Mouse (Mus musculus) naive thymus-derived CD4-positive, alpha-beta T cell, adult 2 months (primary cell): ENCODE data around the gene Mipep.

Source experiments
- DNase-seq: peaks from one replicate; pipeline ENCODE4 v3.0.0-alpha.2; 2011; ENCODE audit warnings: low read depth

Mipep gene

DNA sequence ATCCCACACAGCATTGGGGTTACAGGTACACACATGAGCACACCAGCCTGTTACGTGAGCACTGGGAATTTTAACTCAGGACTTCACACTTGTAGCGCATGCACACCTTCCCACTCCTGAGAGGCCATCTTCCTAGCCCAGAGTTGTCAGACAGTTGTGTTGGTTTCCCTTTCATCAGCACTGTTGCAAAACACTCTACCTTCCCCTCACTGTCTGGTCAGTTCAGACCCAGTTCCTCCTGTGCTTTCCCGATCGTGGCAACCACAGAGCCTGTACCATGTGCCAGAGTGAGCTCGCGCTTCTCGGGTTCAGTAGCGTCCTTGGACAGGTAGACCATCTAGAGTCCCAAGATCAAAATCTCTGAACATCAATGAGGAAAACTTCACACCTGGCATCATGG is 27.1 kb upstream of the Mipep start:
- DNase-seq, result no peak

DNA sequence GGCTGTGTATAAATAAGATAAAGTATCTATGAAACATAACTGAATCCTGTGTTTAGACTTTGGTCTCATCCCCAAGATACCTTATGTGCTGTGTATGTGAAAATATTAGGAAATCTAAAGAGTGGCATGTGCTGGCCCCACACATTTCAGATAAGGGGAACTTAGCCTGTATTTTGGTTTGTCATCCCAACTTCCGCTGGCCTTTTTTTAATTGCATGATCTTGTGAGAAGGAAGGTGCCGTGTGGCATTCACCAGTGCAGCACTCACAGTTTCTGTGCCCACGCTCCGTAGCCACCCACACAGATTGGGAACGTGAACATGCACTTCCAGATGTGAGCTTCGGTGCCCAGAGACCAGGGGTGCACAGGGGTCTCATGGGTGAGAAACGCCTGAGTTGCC is 26.7 kb upstream of the Mipep start:
- no peak for DNase-seq

DNA sequence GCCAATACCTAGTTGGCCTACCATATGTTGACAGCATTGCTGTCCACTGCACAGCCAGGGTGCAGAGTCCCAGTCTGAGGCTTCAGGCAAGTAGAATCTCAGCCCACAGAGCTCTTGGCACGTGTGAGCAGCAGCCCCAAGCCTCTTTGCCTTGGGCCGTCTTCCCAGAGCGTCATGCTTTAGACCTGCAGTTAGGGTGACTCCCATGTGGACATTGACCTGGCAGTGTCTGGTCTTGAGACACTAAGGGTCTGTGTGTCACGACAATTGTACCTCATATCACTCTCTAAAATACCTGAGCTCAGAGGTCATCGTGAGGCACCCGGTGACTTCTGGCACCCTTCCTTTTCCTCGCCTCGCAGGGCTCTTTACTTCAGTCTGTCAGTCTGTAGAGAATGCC is 25.3 kb upstream of the Mipep start:
- no peak for DNase-seq

- DNase-seq, result no peak
These were observed 22.6 kb upstream of the Mipep start for GRCm38 (mm10) chr14:60761801-60762200.

DNA sequence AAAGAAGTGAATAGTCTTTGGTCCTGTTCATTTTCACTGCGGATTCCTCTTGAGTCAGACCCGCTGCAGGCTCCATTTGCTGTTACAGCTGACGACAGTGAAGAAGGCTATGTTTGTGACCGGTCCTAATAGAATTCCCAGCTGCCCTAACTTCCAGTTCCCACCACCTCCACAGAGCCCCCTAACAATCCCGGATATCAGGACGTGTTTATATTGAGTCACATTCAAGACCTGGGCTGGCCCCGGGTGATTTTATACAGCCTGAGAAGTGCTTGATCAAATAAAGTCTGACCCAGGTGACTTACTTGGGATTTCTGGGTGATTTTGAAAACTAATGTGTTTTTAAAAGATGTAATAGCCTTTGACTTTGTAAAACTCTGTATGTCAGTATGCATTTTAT is 21.6 kb upstream of the Mipep start:
- no peak for DNase-seq

DNA sequence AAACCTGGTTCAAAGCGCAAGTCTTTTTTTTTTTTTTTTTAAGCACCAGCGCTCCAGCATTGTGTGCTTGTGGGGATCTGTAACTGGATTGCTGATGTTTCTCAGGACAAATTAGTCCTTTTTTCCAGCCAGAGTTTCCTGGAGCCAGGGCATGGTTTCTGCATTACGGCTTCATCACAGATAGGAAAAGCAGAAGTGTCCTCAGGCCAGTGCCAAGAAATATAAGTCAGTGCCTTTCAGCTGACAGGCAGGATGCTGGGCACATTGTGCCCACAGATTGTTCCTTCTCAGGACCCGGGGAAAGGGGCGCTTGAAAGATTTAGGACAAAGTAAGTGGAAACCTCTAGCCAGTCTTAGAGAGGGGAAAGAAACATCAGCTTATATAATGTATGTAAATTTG is 20.6 kb upstream of the Mipep start:
- no peak for DNase-seq

DNA sequence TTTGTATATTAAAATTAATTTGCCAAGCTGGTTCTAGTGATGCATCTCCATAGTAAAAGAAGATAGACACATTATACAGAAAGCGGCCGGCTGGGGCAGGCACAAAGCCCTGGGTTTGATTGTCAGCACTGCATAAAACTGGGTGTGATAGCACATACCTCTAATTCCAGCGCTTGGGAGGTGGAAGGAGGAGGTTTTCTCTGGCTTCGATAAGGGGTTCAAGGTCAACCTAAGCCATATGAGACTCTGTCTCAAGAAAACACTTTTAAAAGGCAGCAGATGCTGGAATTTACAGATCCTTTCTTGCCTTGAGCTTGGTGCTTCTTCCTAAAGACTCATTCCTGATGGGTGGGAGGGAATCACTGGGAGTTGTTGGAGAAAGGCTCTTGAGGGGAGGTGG is 19.8 kb upstream of the Mipep start:
- no peak for DNase-seq

DNA sequence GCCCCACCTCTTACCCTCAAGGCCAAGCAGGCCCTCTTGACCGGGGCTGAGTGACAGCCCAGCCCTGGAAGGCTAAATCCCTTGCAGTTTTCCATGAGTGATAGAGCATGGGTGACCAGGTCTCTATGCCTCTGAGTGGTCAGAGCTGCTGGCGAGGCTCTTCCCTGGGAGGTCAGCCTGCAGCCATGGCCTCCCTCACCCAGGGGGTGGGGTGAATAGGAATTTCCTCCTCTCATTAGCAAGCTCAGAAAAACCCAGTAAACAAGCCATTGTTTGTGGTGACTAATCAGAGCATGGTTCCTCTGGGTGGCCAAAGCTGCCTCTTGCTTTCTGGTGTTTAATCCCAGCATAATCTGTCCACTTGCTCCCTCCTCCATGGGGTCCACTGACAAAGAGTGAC is 19.3 kb upstream of the Mipep start:
- DNase-seq, result no peak

GRCm38 (mm10) chr14:60767884-60768283 is 16.5 kb upstream of the Mipep start, which contains the start of gene C1qtnf9:
C1qtnf9 (plus strand) TSS chr14:60768134.
- DNase-seq, result no peak

GRCm38 (mm10) chr14:60769340-60769739 is 15.0 kb upstream of the Mipep start:
- no peak for DNase-seq

DNA sequence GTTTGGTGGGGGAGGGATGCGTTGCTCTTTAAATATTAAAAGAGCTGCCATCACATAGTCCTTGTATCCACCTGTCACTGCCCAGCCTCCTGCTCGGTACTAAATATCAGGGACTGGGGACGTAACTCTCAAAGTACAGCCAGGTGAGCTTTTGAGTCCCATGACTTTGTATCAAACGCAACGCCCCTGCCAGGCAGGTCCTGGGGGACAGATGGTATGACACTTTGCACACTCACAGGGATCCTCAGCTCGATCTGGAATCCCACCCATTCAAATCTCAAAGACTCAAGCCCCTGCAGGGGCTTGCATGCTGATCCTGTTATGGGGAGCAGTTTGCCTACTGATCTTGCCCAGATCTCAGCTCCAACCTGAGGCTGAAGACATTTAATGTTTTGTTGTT is 13.8 kb upstream of the Mipep start:
- no peak for DNase-seq

DNA sequence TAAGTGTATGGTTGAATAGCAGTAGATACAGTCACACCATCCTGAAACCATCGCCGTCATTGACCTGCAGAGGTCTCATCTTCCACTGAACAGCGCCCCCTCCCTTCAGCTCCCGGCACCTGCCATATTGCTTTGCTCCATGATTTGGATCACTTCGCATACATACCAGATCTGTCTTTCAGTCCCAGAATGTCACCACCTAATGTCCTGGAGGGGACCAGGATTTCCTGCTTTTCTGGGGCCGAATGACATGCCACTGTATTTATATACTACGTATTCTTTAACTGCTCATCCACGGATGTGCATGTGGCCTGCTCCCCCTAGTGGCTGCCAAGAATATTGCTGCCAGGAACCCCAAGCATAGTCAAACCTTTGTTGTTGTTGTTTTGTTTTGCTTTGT is 13.3 kb upstream of the Mipep start:
- peak; percentile 89 for DNase-seq

DNA sequence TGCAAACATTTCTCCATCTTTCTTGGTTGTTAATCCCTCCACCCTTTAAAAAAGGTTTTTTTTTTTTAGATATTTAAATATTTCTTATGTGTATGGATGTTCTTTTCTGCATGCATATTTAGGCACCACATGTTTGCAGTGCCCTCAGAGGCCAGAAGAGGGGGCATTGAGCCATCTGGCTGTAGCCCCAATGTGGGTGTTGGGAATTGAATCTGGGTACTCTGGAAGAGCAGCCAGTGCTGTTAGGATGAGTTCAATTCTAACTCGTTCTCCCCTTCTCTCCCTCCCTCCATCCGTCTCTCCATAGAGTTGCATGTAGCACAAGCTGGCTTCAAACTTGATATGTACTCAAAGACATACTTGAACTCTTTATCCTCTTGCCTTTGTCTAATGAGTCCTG is 10.9 kb upstream of the Mipep start:
- no peak for DNase-seq

- DNase-seq, result no peak
These were observed 7.9 kb upstream of the Mipep start for GRCm38 (mm10) chr14:60776521-60776920.

- no peak for DNase-seq
These were observed 6.9 kb upstream of the Mipep start for GRCm38 (mm10) chr14:60777485-60777919.

- no peak for DNase-seq
These were observed 5.2 kb upstream of the Mipep start for GRCm38 (mm10) chr14:60779198-60779597.

GRCm38 (mm10) chr14:60782121-60782656 is 2.2 kb upstream of the Mipep start:
- DNase-seq, result no peak

DNA sequence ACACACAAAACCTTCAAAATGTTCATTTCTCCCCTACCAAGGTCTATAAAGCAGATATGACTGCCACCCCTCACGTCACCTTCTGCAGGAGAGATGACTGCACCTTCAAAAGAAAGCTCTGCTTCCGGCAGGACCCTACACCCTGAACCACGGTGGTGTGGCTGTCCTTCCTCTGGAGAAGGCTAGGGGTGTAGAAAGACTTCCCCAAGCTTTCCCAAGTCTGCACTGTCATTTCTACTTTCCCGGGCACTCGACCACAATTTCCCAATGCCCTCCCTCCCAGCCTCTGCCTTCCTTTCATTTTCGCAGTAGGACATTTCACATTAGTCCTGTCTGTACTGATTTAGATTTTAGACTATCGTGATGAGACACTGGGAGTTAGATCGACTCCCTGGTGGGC is 1.2 kb upstream of the Mipep start:
- no peak for DNase-seq

- DNase-seq, result peak; percentile 78
These were observed 5.7 kb downstream of the Mipep start for GRCm38 (mm10) chr14:60790103-60790502.

GRCm38 (mm10) chr14:60796600-60797322 is 12.4 kb downstream of the Mipep start:
- DNase-seq, result no peak

DNA sequence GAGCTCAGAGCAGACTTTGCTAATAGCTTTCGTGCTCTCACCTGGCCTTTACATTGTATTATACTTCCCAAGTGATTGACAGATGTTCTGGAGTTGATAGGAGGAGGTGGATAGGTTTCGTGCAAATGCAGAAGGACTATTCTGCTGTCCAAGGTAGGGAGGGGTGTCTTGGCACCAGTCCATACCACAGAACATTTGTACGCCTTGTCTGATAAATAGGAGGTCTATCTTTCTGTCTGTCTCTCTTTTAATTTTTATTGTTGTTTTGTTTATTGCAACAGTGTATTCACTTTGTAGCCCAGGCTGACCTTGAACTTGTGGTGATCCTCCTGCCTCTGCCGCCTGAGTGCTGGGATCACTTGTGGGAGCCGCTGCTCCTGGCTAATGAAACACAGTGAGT is 13.2 kb downstream of the Mipep start:
- DNase-seq, result no peak

- DNase-seq, result no peak
These were observed 14.3 kb downstream of the Mipep start for GRCm38 (mm10) chr14:60798721-60799120.

- peak; percentile 72 for DNase-seq
These were observed 15.7 kb downstream of the Mipep start for GRCm38 (mm10) chr14:60799762-60800728.
